Mouse (Mus musculus): ENCODE measurements around the gene Pnlip. TPM values are rescaled to one million over a fixed set of nuclear protein-coding genes. Genes with fewer than 3 reads are reported as not detected.

Pnlip gene
- total and polyA plus RNA-seq, 3 experiments = 0.08 to 0.30 TPM; not detected in 1

- in situ Hi-C loops (cut with MboI; ENCODE audit: low pct_ligation_motif_present, low pct_unique_long_range_greater_than_20kb, low sequenced_read_pairs) = no loop called here
- Histone ChIP-seq H3K9me3 (replicated peaks; ENCODE audit: low read length) (no peaks in the 10 kb centered on the region), H3K4me3 (replicated peaks in 1 of 3; ENCODE audit: low read depth in 2 of 3, low read length in 2 of 3, poor library complexity in 1 of 3) (no peak overlapping the region), H3K9ac (ENCODE audit: insufficient read depth, low read depth) (no peak overlapping the region), H3K27ac (ENCODE audit: insufficient read depth, low read depth) (peak overlapping the region; percentile 47), H3K4me1 (ENCODE audit: control insufficient read depth in 1 of 2, insufficient read depth in 2 of 2) (peaks cover 8 to 26% of the 10 kb centered on the region in 2 experiments), H3K36me3 (replicated peaks in 1 of 2; ENCODE audit: control insufficient read depth in 1 of 2, insufficient read depth in 1 of 2, low read length in 1 of 2) (no peaks in the 10 kb centered on the region), H3K79me2 (replicated peaks; ENCODE audit: control insufficient read depth, extremely low read depth, insufficient read depth, poor library complexity, severe bottlenecking) (no peaks in the 10 kb centered on the region), H3K27me3 (replicated peaks) (no peaks in the 10 kb centered on the region), H3K4me2 (ENCODE audit: insufficient read depth, low read depth, poor library complexity, severe bottlenecking) (no peak overlapping the region)
- dilution Hi-C loops (cut with MboI; ENCODE audit: extremely low pct_ligation_motif_present, extremely low pct_unique_long_range_greater_than_20kb, low sequenced_read_pairs) = no loop called here
- peak; percentile 61 for DNase-seq (ENCODE audit: extremely low read depth)
- no peak for TF ChIP-seq MAX (IDR thresholded peaks at IDR 0.05; ENCODE audit: low read length)
- 0 out of 2 replicates have a peak, but pooled peaks have one; percentile 20 for TF ChIP-seq TCF12 (IDR thresholded peaks at IDR 0.05; ENCODE audit: low read depth, low read length)
- TF ChIP-seq ZC3H11A (IDR thresholded peaks at IDR 0.05; ENCODE audit: low read depth, low read length) = no peak
- TF ChIP-seq E2F4 (IDR thresholded peaks at IDR 0.05; ENCODE audit: insufficient replicate concordance, low read depth, low read length) = no peak
- 0 out of 2 replicates have a peak, but pooled peaks have one; percentile 18 for TF ChIP-seq NRF1 (IDR thresholded peaks at IDR 0.05; ENCODE audit: low read depth, low read length)
- TF ChIP-seq PAX5 (IDR thresholded peaks at IDR 0.05; ENCODE audit: low read length) = no peak
- no peak for TF ChIP-seq CHD2 (IDR thresholded peaks at IDR 0.05; ENCODE audit: low read length)
- TF ChIP-seq CTCF (conservative IDR thresholded peaks at IDR 0.05 in 1 of 2, IDR thresholded peaks at IDR 0.05 in 1 of 2; ENCODE audit: low read depth in 2 of 2, low read length in 2 of 2) = peak; percentile 49 to 75
- TF ChIP-seq POLR2A (IDR thresholded peaks at IDR 0.05; ENCODE audit: low read depth, low read length) = no peak
- TF ChIP-seq SIN3A (IDR thresholded peaks at IDR 0.05; ENCODE audit: low read length) = no peak
- TF ChIP-seq JUND (conservative IDR thresholded peaks at IDR 0.05; ENCODE audit: low read depth, low read length) = no peak
- no peak for TF ChIP-seq GABPA (IDR thresholded peaks at IDR 0.05; ENCODE audit: insufficient replicate concordance, low read depth, low read length)
- TF ChIP-seq SMC3 (IDR thresholded peaks at IDR 0.05; ENCODE audit: low read depth, low read length) = peak; percentile 39
- no peak for TF ChIP-seq ELF1 (IDR thresholded peaks at IDR 0.05; ENCODE audit: low read depth, low read length)
- no peak for TF ChIP-seq POLR2AphosphoS2 (IDR thresholded peaks at IDR 0.05; ENCODE audit: low read depth, low read length)
- no peak for TF ChIP-seq UBTF (IDR thresholded peaks at IDR 0.05; ENCODE audit: low read depth, low read length)
- TF ChIP-seq USF1 (IDR thresholded peaks at IDR 0.05; ENCODE audit: low read depth, low read length) = no peak
- TF ChIP-seq CHD1 (IDR thresholded peaks at IDR 0.05; ENCODE audit: low read depth, low read length) = no peak
- TF ChIP-seq NELFE (IDR thresholded peaks at IDR 0.05; ENCODE audit: low read depth, low read length) = no peak
- no peak for TF ChIP-seq USF2 (conservative IDR thresholded peaks at IDR 0.05; ENCODE audit: low read depth, low read length)
- no peak for TF ChIP-seq ZNF384 (IDR thresholded peaks at IDR 0.05; ENCODE audit: low read depth, low read length)
- TF ChIP-seq MAZ (IDR thresholded peaks at IDR 0.05; ENCODE audit: low read depth, low read length) = no peak
- peak; percentile 68 for TF ChIP-seq RAD21 (IDR thresholded peaks at IDR 0.05; ENCODE audit: low read depth, low read length)
These were observed 24.6 kb upstream of the Pnlip start for GRCm38 (mm10) chr19:58627406-58628337.

Measured in CH12.LX (cell line).